In genomic region chr5:103927429-103928195, GRCm38 (mm10) we compare ENCODE assay signal across 8 mouse cellular contexts. TPM values are rescaled to one million over a fixed set of nuclear protein-coding genes. Genes with fewer than 3 reads are reported as not detected.
DNase-seq lines count a peak whose midpoint lies in the region; ATAC-seq lines count a peak whose summit lies in the region.

No protein-coding gene starts in this region.

- H3K36me3 ChIP-seq in hindbrain, embryonic 10.5 days = no peaks in the 10 kb centered on the region
- no peaks in the 10 kb centered on the region for H3K36me3 ChIP-seq in lung, embryonic 16.5 days (ENCODE audit: control insufficient read depth, insufficient read depth, low read length)

- peak overlapping the region; percentile 75 for H3K4me2 ChIP-seq in lung, embryonic 16.5 days (ENCODE audit: low read depth, low read length)

- no peaks in the 10 kb centered on the region for H3K9me3 ChIP-seq in hindbrain, embryonic 10.5 days
- H3K9me3 ChIP-seq in lung, embryonic 16.5 days (ENCODE audit: control insufficient read depth, low read length) = no peaks in the 10 kb centered on the region

- peak overlapping the region; percentile 62 for H3K9ac ChIP-seq in lung, embryonic 16.5 days (ENCODE audit: low read length)

- H3K4me3 ChIP-seq in hindbrain, embryonic 10.5 days = peak overlapping the region; percentile 39
- H3K4me3 ChIP-seq in lung, embryonic 16.5 days (ENCODE audit: low read length) = peak overlapping the region; percentile 45

- H3K27me3 ChIP-seq in hindbrain, embryonic 10.5 days (ENCODE audit: insufficient read depth, poor library complexity, severe bottlenecking) = 0 out of 2 replicates have a peak, but pooled peaks cover 6% of the 10 kb centered on the region
- H3K27me3 ChIP-seq in lung, embryonic 16.5 days (ENCODE audit: control insufficient read depth, insufficient read depth, low read depth, low read length) = no peaks in the 10 kb centered on the region

- peak overlapping the region; percentile 71 for H3K27ac ChIP-seq in hindbrain, embryonic 10.5 days
- peak overlapping the region; percentile 61 for H3K27ac ChIP-seq in lung, embryonic 16.5 days (ENCODE audit: low read length)

- WGBS in hindbrain, embryonic 10.5 days = 30% methylated on average over 27 of the region's 27 CpGs
- WGBS in lung, embryonic 16.5 days = 16% methylated on average over 27 of the region's 27 CpGs

- DNase-seq in MN1 (ENCODE audit: low spot score) = peak; percentile 84
- peak; percentile 91 for DNase-seq in cerebellum, adult 9-10 months
- DNase-seq in hindbrain, embryonic 10.5 days (ENCODE audit: low spot score) = peak; percentile 89
- peak; percentile 97 for DNase-seq in layer of hippocampus, adult 9-10 months (ENCODE audit: low spot score)
- peak; percentile 96 for DNase-seq in ovary, postnatal 14 days (ENCODE audit: low spot score)
- DNase-seq in thymus, postnatal 14 days = peak; percentile 93

- peak; percentile 91 for ATAC-seq in frontal cortex, adult (ENCODE audit: low TSS enrichment)
- ATAC-seq in lung, embryonic 16.5 days (ENCODE audit: low read depth) = peak; percentile 69

- H3K4me1 ChIP-seq in hindbrain, embryonic 10.5 days (replicated peaks) = peaks cover 5% of the 10 kb centered on the region
- H3K4me1 ChIP-seq in lung, embryonic 16.5 days (replicated peaks; ENCODE audit: control insufficient read depth, insufficient read depth, low read length) = peaks cover 16% of the 10 kb centered on the region

RNA-seq across cellular contexts. Expression of gene Klhl8, which starts 16.6 kb away (rescaled TPM):
- 12.7 and 12.8 TPM in 2 replicates for polyA plus RNA-seq in hindbrain, embryonic 10.5 days (2016; fragmentation: Nextera tagmentation; extraction: Ambion mirVana)
- polyA plus RNA-seq in lung, embryonic 16.5 days (2015; fragmentation: Nextera tagmentation; extraction: Ambion mirVana) = 11.1 and 11.3 TPM in 2 replicates

RNA-seq across cellular contexts. Expression of gene Hsd17b13, which starts 49.6 kb away (rescaled TPM):
- not detected in 2 replicates for polyA plus RNA-seq in hindbrain, embryonic 10.5 days (2016; fragmentation: Nextera tagmentation; extraction: Ambion mirVana)
- polyA plus RNA-seq in lung, embryonic 16.5 days (2015; fragmentation: Nextera tagmentation; extraction: Ambion mirVana) = 0.19 and 0.91 TPM in 2 replicates

Comparison
In these comparisons a context has a peak if more than half of its experiments do, and no peak if none do; other contexts are left out.
1. Peak in every context shown above with its lines: DNase-seq, ATAC-seq, H3K4me3 ChIP-seq and H3K27ac ChIP-seq.